Mouse (Mus musculus): ENCODE results near the gene Gak. TPM values are rescaled to one million over a fixed set of nuclear protein-coding genes. Genes with fewer than 3 reads are reported as not detected.

Gak gene
- polyA plus RNA-seq (2012; rRNA removed): 20.4 and 23.1 TPM in 2 replicates

GRCm38 (mm10) chr5:108629634-108630483 lies at the start of gene Gak, which contains the start of gene Tmem175:
TSS of gene Gak (minus strand) at chr5:108629755.
TSS of gene Tmem175 (plus strand) at chr5:108629770.

GRCm38 (mm10) chr5:108675251-108675816 lies 45.8 kb upstream of the Gak start, which contains the start of gene Slc26a1:
TSS of gene Slc26a1 (minus strand) at chr5:108675569.

GRCm38 (mm10) chr5:108668977-108669936 lies 39.7 kb upstream of the Gak start, which contains the start of gene Dgkq:
TSS of gene Dgkq (minus strand) at chr5:108669672.

GRCm38 (mm10) chr5:108659698-108660631 lies 30.4 kb upstream of the Gak start, which contains the start of gene Idua:
TSS of gene Idua (plus strand) at chr5:108660331.

GRCm38 (mm10) chr5:108549489-108550206 lies 79.9 kb downstream of the Gak start, which contains the start of gene Cplx1:
TSS of gene Cplx1 (minus strand) at chr5:108550024.

Other genes starting within 250 kb of the Gak start
- gene Pde6b, start 241.4 kb downstream of the Gak start, polyA plus RNA-seq (2012; rRNA removed): 0.01 TPM in 2 replicates
- gene Atp5k, start 195.3 kb downstream of the Gak start, polyA plus RNA-seq (2012; rRNA removed): 78.4 and 83.0 TPM in 2 replicates
- 1.6 TPM in 2 replicates for gene Mfsd7a, start 180.9 kb downstream of the Gak start, polyA plus RNA-seq (2012; rRNA removed)
- 4.8 and 5.7 TPM in 2 replicates for gene Pcgf3, start 168.5 kb downstream of the Gak start, polyA plus RNA-seq (2012; rRNA removed)
- gene Cplx1, start 79.7 kb downstream of the Gak start, polyA plus RNA-seq (2012; rRNA removed): 0.01 TPM in 2 replicates
- 7.3 and 7.5 TPM in 2 replicates for gene Tmem175, start within 50 bp of the Gak start, polyA plus RNA-seq (2012; rRNA removed)
- 3.8 and 5.2 TPM in 2 replicates for gene Idua, start 30.6 kb upstream of the Gak start, polyA plus RNA-seq (2012; rRNA removed)
- gene Dgkq, start 39.9 kb upstream of the Gak start, polyA plus RNA-seq (2012; rRNA removed): 7.9 and 8.5 TPM in 2 replicates
- gene Slc26a1, start 45.8 kb upstream of the Gak start, polyA plus RNA-seq (2012; rRNA removed): 19.4 and 24.4 TPM in 2 replicates
- 8.3 and 8.5 TPM in 2 replicates for gene Fgfrl1, start 62.6 kb upstream of the Gak start, polyA plus RNA-seq (2012; rRNA removed)
- gene Rnf212, start 145.2 kb upstream of the Gak start, polyA plus RNA-seq (2012; rRNA removed): 1.2 and 2.3 TPM in 2 replicates
- not detected in 2 replicates for gene Tmed11, start 165.6 kb upstream of the Gak start, polyA plus RNA-seq (2012; rRNA removed)
- gene Vmn2r8, start 179.1 kb upstream of the Gak start, polyA plus RNA-seq (2012; rRNA removed): not detected in 2 replicates
- not detected in 2 replicates for gene Vmn2r9, start 222.8 kb upstream of the Gak start, polyA plus RNA-seq (2012; rRNA removed)

Data from liver, embryonic 18 days (tissue).